Mouse (Mus musculus): Measurements from ENCODE around the gene Ttc3.
"Not testable (repeated sequence)": the region's sequence is repeated elsewhere in the genome, so short reads cannot be mapped to it uniquely, and the experiment has no call there.

DNA sequence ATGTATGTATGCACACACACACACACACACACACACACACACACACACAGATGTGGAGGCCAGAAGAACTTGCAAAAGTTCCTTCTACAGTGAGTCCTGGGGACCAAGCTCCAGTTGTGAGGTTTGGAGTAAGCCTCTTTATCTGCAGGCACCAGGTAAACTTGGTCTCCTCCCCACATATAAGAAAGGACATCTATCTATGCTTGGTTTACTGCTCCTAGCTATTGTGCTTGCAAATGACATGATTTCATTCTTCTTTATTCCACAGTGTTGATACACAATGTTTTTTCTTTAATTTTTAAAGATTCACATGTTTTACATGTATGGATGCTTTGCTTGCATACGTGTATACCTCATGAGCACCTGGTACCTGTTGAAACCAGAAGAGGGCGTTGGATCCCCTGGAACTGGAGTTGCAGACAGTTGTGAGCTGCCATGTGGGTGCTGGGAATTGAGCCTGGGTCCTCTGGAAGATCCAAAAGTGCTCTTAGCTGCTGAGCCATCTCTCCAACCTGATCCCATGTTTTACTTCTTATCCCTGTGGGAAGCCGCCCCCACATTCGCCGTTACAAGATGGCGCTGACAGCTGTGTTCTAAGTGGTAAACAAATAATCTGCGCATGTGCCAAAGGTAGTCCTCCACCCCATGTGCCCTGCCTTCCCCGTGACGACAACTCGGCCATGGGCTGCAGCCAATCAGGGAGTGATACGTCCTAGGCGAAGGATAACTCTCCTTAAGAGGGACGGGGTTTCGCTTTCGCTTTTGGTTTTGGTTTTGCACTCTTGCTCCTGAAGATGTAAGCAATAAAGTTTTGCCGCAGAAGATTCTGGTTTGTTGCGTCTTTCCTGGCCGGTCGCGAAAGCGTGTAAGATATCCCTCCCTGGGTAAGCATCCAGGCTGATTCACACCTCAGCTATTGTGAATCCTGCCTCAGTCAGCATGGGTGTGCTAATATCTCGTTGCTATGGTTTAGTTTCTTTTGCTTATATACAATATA is 31.0 kb upstream of the Ttc3 start:
- not testable (repeated sequence) for TF ChIP-seq POLR2A (IDR thresholded peaks at IDR 0.05; ENCODE audit: low read depth, low read length); CTCF (IDR thresholded peaks at IDR 0.05; ENCODE audit: extremely low read depth, insufficient read length, insufficient replicate concordance, low read depth, low read length)
